Mouse (Mus musculus) bone marrow macrophage, adult 2 months (primary cell): ENCODE measurements around the gene 4930558K02Rik.

Source experiments
- CTCF ChIP-seq: IDR thresholded peaks from 2 replicates; pipeline ENCODE4 v1.5.1; 2012; ENCODE audit warnings: low read depth, mild to moderate bottlenecking, low read length, moderate library complexity
- POLR2A ChIP-seq: IDR thresholded peaks from 2 replicates; pipeline ENCODE4 v1.6.1; 2012; ENCODE audit warnings: mild to moderate bottlenecking, low read depth, low read length, borderline replicate concordance

DNA sequence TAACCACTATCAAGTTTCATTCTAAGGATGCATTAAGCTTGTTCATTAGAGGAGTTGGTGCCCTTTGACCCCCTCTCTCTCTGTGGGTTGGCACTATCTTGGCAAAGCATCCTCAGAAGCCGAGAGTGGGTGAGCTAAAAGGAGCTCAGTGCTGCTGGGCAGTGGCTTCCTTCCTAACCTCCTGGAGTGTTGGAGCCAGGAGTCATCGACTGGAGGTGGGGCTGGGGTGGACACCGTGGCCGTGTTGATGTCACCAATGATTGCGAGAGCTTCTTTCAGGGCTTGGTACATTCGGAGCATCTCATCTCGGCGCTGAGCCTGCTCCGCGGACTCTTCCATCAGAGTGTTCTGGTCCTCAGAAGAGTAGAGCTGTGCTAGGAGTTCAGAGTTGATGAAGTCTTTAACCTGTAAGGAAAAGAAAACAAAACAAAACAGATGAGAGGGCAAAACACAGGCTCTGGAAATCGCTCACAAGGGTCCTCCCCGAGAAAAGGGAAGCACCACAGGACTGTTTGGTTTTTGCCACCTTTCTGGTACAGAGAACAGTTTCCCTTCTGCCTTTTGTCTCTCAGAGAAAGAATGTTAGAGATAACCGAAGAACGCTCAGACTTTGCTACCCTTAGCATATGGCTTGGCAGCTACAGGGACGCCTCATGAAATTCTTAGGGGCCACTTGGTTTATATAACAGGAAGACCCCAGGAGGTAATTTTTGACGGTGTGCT is 32.2 kb upstream of the 4930558K02Rik start:
- no peak for TF ChIP-seq CTCF
- TF ChIP-seq POLR2A = no peak
